Mouse (Mus musculus): ENCODE results near the gene Hid1. TPM values are rescaled to one million over a fixed set of nuclear protein-coding genes. Genes with fewer than 3 reads are reported as not detected.

Hid1 gene
- polyA plus RNA-seq, 1 experiment from 2014 or later: 44.0 TPM

- ATAC-seq (ENCODE audit: insufficient read depth, low FRiP score): no peak
- H3K27ac ChIP-seq (ENCODE audit: low read length): no peak overlapping the region
- no peaks in the 10 kb centered on the region for H3K36me3 ChIP-seq (ENCODE audit: control insufficient read depth, insufficient read depth, low read length)
- H3K4me1 ChIP-seq (ENCODE audit: control insufficient read depth, insufficient read depth, low read length): no peaks in the 10 kb centered on the region
- H3K4me3 ChIP-seq (replicated peaks; ENCODE audit: low read length): no peak overlapping the region
- H3K9ac ChIP-seq (ENCODE audit: low read length): no peak overlapping the region
- H3K9me3 ChIP-seq (replicated peaks; ENCODE audit: control insufficient read depth, low read length): no peaks in the 10 kb centered on the region
- H3K4me2 ChIP-seq (ENCODE audit: low read depth, low read length): no peak overlapping the region
- H3K27me3 ChIP-seq (ENCODE audit: control insufficient read depth, insufficient read depth, low read length): peaks cover 74% of the 10 kb centered on the region
- 63% methylated on average over 7 of the region's 7 CpGs for WGBS
These were observed 50.4 kb downstream of the Hid1 start for GRCm38 (mm10) chr11:115317204-115317603.

- H3K4me3 ChIP-seq (replicated peaks; ENCODE audit: low read length): no peak overlapping the region
- no peaks in the 10 kb centered on the region for H3K36me3 ChIP-seq (ENCODE audit: control insufficient read depth, insufficient read depth, low read length)
- no peaks in the 10 kb centered on the region for H3K4me1 ChIP-seq (ENCODE audit: control insufficient read depth, insufficient read depth, low read length)
- 49% methylated on average over 2 of the region's 2 CpGs for WGBS
- peaks cover 44% of the 10 kb centered on the region for H3K27me3 ChIP-seq (ENCODE audit: control insufficient read depth, insufficient read depth, low read length)
- H3K27ac ChIP-seq (ENCODE audit: low read length): no peak overlapping the region
- H3K4me2 ChIP-seq (ENCODE audit: low read depth, low read length): no peak overlapping the region
- H3K9ac ChIP-seq (ENCODE audit: low read length): no peak overlapping the region
- no peak for ATAC-seq (ENCODE audit: insufficient read depth, low FRiP score)
- H3K9me3 ChIP-seq (replicated peaks; ENCODE audit: control insufficient read depth, low read length): no peaks in the 10 kb centered on the region
These were observed 53.3 kb downstream of the Hid1 start for GRCm38 (mm10) chr11:115314249-115314648.

GRCm38 (mm10) chr11:115308781-115309180 lies 58.8 kb downstream of the Hid1 start:
- H3K36me3 ChIP-seq (ENCODE audit: control insufficient read depth, insufficient read depth, low read length): no peaks in the 10 kb centered on the region
- H3K27ac ChIP-seq (ENCODE audit: low read length): no peak overlapping the region
- WGBS: 58% methylated on average over 1 of the region's 1 CpGs
- H3K4me3 ChIP-seq (replicated peaks; ENCODE audit: low read length): no peak overlapping the region
- no peaks in the 10 kb centered on the region for H3K27me3 ChIP-seq (ENCODE audit: control insufficient read depth, insufficient read depth, low read length)
- H3K9me3 ChIP-seq (replicated peaks; ENCODE audit: control insufficient read depth, low read length): no peaks in the 10 kb centered on the region
- ATAC-seq (ENCODE audit: insufficient read depth, low FRiP score): no peak
- H3K4me1 ChIP-seq (ENCODE audit: control insufficient read depth, insufficient read depth, low read length): no peaks in the 10 kb centered on the region; the same call in 1 of the 2 replicates
- H3K4me2 ChIP-seq (ENCODE audit: low read depth, low read length): no peak overlapping the region
- no peak overlapping the region for H3K9ac ChIP-seq (ENCODE audit: low read length)

- Histone ChIP-seq H3K4me2 (ENCODE audit: low read depth, low read length) (no peak within 1 kb of the TSS), H3K27me3 (ENCODE audit: control insufficient read depth, insufficient read depth, low read length) (no peaks in the 10 kb centered on the region), H3K9ac (ENCODE audit: low read length) (no peak within 1 kb of the TSS), H3K4me1 (ENCODE audit: control insufficient read depth, insufficient read depth, low read length) (no peaks in the 10 kb centered on the region; the same call in 1 of the 2 replicates), H3K27ac (ENCODE audit: low read length) (no peak within 1 kb of the TSS), H3K9me3 (replicated peaks; ENCODE audit: control insufficient read depth, low read length) (no peaks in the 10 kb centered on the region), H3K36me3 (ENCODE audit: control insufficient read depth, insufficient read depth, low read length) (no peaks in the 10 kb centered on the region), H3K4me3 (replicated peaks; ENCODE audit: low read length) (no peak within 1 kb of the TSS)
- ATAC-seq (ENCODE audit: insufficient read depth, low FRiP score): no peak
- 26% methylated on average over 8 of the region's 8 CpGs for WGBS
These were observed 60.7 kb downstream of the Hid1 start, which contains the start of gene Otop2 for GRCm38 (mm10) chr11:115306863-115307262. TSS of gene Otop2 (plus strand) at chr11:115307163.

- Histone ChIP-seq H3K36me3 (ENCODE audit: control insufficient read depth, insufficient read depth, low read length) (no peaks in the 10 kb centered on the region), H3K4me2 (ENCODE audit: low read depth, low read length) (no peak overlapping the region), H3K4me3 (replicated peaks; ENCODE audit: low read length) (no peak overlapping the region), H3K27me3 (ENCODE audit: control insufficient read depth, insufficient read depth, low read length) (no peaks in the 10 kb centered on the region), H3K9ac (ENCODE audit: low read length) (no peak overlapping the region), H3K9me3 (replicated peaks; ENCODE audit: control insufficient read depth, low read length) (no peaks in the 10 kb centered on the region), H3K4me1 (ENCODE audit: control insufficient read depth, insufficient read depth, low read length) (no peaks in the 10 kb centered on the region; the same call in 1 of the 2 replicates), H3K27ac (ENCODE audit: low read length) (no peak overlapping the region)
- 34% methylated on average over 8 of the region's 8 CpGs for WGBS
- peak; percentile 16; the same call in 1 of the 2 replicates for ATAC-seq (ENCODE audit: insufficient read depth, low FRiP score)
These were observed 64.4 kb downstream of the Hid1 start for GRCm38 (mm10) chr11:115303167-115303566.

GRCm38 (mm10) chr11:115301351-115301750 lies 66.2 kb downstream of the Hid1 start:
- no peaks in the 10 kb centered on the region for H3K9me3 ChIP-seq (replicated peaks; ENCODE audit: control insufficient read depth, low read length)
- 78% methylated on average over 2 of the region's 2 CpGs for WGBS
- no peak overlapping the region for H3K4me2 ChIP-seq (ENCODE audit: low read depth, low read length)
- no peak overlapping the region for H3K4me3 ChIP-seq (replicated peaks; ENCODE audit: low read length)
- peaks cover 7% of the 10 kb centered on the region for H3K4me1 ChIP-seq (ENCODE audit: control insufficient read depth, insufficient read depth, low read length)
- 0 out of 2 replicates have a peak, but pooled peaks cover 3% of the 10 kb centered on the region for H3K27me3 ChIP-seq (ENCODE audit: control insufficient read depth, insufficient read depth, low read length)
- no peak for ATAC-seq (ENCODE audit: insufficient read depth, low FRiP score)
- no peak overlapping the region for H3K27ac ChIP-seq (ENCODE audit: low read length)
- no peaks in the 10 kb centered on the region for H3K36me3 ChIP-seq (ENCODE audit: control insufficient read depth, insufficient read depth, low read length)
- H3K9ac ChIP-seq (ENCODE audit: low read length): no peak overlapping the region

DNA sequence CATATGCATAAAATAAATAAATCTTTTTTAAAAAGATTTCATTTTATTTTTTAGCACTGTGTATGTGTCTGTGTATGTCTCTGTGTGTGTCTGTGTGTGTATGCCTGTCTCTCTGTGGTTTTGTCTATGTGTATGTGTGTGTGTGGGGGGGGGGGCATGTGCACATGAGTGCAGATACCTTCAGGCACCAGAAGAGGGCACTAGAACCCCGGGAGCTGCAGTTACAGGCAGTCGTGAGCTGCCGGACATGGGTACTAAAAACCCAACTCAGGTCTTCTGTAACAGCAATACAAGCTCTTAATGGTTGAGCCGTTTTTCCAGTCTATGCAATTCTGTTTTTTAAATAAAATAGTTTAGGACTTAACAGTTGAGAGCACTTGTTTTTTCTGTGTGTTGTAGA lies 66.8 kb downstream of the Hid1 start:
- H3K4me1 ChIP-seq (ENCODE audit: control insufficient read depth, insufficient read depth, low read length): peaks cover 7% of the 10 kb centered on the region
- H3K27ac ChIP-seq (ENCODE audit: low read length): no peak overlapping the region
- no peaks in the 10 kb centered on the region for H3K9me3 ChIP-seq (replicated peaks; ENCODE audit: control insufficient read depth, low read length)
- H3K36me3 ChIP-seq (ENCODE audit: control insufficient read depth, insufficient read depth, low read length): no peaks in the 10 kb centered on the region
- 0 out of 2 replicates have a peak, but pooled peaks cover 5% of the 10 kb centered on the region for H3K27me3 ChIP-seq (ENCODE audit: control insufficient read depth, insufficient read depth, low read length)
- WGBS: 77% methylated on average over 4 of the region's 4 CpGs
- H3K4me3 ChIP-seq (replicated peaks; ENCODE audit: low read length): no peak overlapping the region
- no peak overlapping the region for H3K4me2 ChIP-seq (ENCODE audit: low read depth, low read length)
- no peak overlapping the region for H3K9ac ChIP-seq (ENCODE audit: low read length)
- no peak for ATAC-seq (ENCODE audit: insufficient read depth, low FRiP score)

GRCm38 (mm10) chr11:115298160-115298559 lies 69.4 kb downstream of the Hid1 start:
- WGBS: 73% methylated on average over 8 of the region's 8 CpGs
- Histone ChIP-seq H3K27ac (ENCODE audit: low read length) (no peak overlapping the region), H3K4me3 (replicated peaks; ENCODE audit: low read length) (no peak overlapping the region), H3K9ac (ENCODE audit: low read length) (no peak overlapping the region), H3K4me2 (ENCODE audit: low read depth, low read length) (no peak overlapping the region), H3K9me3 (replicated peaks; ENCODE audit: control insufficient read depth, low read length) (no peaks in the 10 kb centered on the region), H3K27me3 (ENCODE audit: control insufficient read depth, insufficient read depth, low read length) (0 out of 2 replicates have a peak, but pooled peaks cover 5% of the 10 kb centered on the region), H3K4me1 (ENCODE audit: control insufficient read depth, insufficient read depth, low read length) (peaks cover 7% of the 10 kb centered on the region), H3K36me3 (ENCODE audit: control insufficient read depth, insufficient read depth, low read length) (no peaks in the 10 kb centered on the region)
- ATAC-seq (ENCODE audit: insufficient read depth, low FRiP score): no peak

Measured in stomach, embryonic 16.5 days (tissue).